Mouse (Mus musculus) macrophage (primary cell): ENCODE measurements around the gene Dido1. TPM values are rescaled to one million over a fixed set of nuclear protein-coding genes. Genes with fewer than 3 reads are reported as not detected.
A peak's percentile ranks its signal among the peaks of the same experiment; 100 is the strongest.

Source experiments
- H3K27ac ChIP-seq: fragments of 350-480 bp; formaldehyde crosslinking; 2 replicates; pipeline ENCODE4 v1.9.0; 2021
- H3K36me3 ChIP-seq: fragments of 350-480 bp; formaldehyde crosslinking; 2 replicates; pipeline ENCODE4 v1.9.0; 2021; ENCODE audit errors: inconsistent target
- H3K4me3 ChIP-seq: fragments of 350-480 bp; formaldehyde crosslinking; 2 replicates; pipeline ENCODE4 v1.9.0; 2021; ENCODE audit errors: inconsistent target
- H3K79me2 ChIP-seq: fragments of 350-480 bp; formaldehyde crosslinking; 2 replicates; pipeline ENCODE4 v1.9.0; 2021; ENCODE audit errors: inconsistent target
- WGBS: methylation state at CpG from one replicate; pipeline ENCODE4 v1.1.7; 2026; ENCODE audit warnings: inconsistent platforms; ENCODE audit not compliant: missing documents; 5-methylcytosine and 5-hydroxymethylcytosine counted together
- polyA plus RNA-seq: library from polyadenylated mRNA; stranded (reverse); fragments of 250-400 nt; gene quantifications from 3 replicates; pipeline ENCODE4 v1.2.4, GENCODE M21; 2018; ENCODE audit warnings: inconsistent platforms
- total RNA-seq, 78 experiments: library from RNA; depleted of rRNA; stranded (reverse); fragments of 250-400 nt; gene quantifications; 1 replicate in 9 of 78; 2 replicates in 24 of 78; 3 replicates in 43 of 78; 4 replicates in 2 of 78; pipeline ENCODE4 v1.2.4; 2018; ENCODE audit warnings: inconsistent platforms in 56 of 78

The Dido1 gene
- 100 to 1,000 TPM in 24 of 26 experiments, 10 to 100 TPM in 2; 82.9 to 221 (median 151) TPM for total RNA-seq (2018; cell fraction: chromatin; rRNA removed)
- total RNA-seq (2018; cell fraction: cytosol; rRNA removed), result 10 to 100 TPM in 25 of 26 experiments, 1 to 10 TPM in 1; 8.5 to 33.4 (median 24.3) TPM
- 100 to 1,000 TPM in 16 of 26 experiments, 10 to 100 TPM in 10; 70.1 to 182 (median 108) TPM for total RNA-seq (2018; cell fraction: nucleus; rRNA removed)
- 17.6 to 19.3 TPM (median 18.6 TPM) in 3 replicates for polyA plus RNA-seq

DNA sequence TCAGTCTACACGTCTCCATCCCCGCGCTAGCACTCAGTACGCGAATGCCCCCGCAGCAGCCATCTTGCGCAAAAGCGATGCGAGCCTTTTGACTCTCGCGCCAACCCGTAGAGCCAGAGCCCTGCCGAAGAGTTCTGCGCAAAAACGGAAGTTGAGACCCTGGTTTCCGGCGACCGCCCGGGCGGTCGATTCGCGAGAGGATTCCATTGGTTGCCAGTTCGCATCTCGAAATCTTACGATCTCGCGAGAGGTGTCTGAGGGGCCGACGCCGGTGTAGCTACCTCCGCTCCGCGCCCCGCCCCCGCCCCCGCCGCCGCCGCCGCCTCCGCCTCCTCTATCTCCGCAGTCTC is at the start of gene Dido1, which contains the start of gene Gid8:
Gene Dido1 (minus strand): TSS at position 77 of the 350 bp plus-strand sequence.
Gene Gid8 (plus strand): TSS at position 195 of the 350 bp plus-strand sequence.
- peak within 1 kb of the TSS; percentile 98 for H3K4me3 ChIP-seq
- WGBS, result under 1% methylated on average over 28 of the region's 43 CpGs
- H3K79me2 ChIP-seq, result peaks cover 79% of the 10 kb centered on the region
- H3K36me3 ChIP-seq, result peaks cover 13% of the 10 kb centered on the region
- H3K27ac ChIP-seq, result peak within 1 kb of the TSS; percentile 76

DNA sequence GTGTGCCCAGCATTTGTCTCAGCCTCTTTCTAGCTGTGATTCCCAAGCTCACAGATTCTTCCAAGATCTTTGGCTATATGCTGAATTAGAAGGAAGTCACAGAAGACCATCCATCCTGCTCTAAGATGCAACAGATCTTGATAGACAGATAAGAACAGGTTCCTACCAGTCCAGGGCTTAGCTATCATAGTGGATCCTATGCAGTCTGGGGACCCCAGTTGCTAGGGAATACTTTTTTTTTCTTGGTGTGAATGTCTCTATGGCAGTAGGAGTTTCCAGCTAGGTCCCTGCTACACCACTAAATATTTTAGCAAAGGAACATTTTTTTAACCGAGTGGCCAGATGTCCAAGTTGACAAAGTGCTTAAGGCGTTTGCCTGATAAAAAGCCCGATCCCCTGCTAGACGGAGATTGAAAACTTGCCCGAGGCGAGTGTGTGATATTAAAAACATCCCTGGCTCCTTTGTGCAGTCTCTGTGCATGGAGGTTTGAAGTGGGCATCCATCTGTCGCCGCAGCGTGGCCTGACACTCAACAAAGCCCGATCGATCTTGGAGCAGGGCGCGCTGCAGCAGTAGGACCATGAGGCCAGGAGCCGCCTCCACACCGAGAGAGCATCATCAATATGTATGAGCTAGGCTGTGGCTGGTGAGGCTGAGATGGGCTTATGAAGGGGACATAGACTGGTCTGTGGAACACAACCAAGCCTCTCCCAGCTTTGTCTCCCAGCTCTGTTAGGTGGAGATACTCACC is 48.9 kb upstream of the Dido1 start:
- Histone ChIP-seq H3K4me3 (no peak overlapping the region), H3K36me3 (no peaks in the 10 kb centered on the region), H3K27ac (no peak overlapping the region), H3K79me2 (no peaks in the 10 kb centered on the region)
- 65% methylated on average over 15 of the region's 15 CpGs for WGBS

DNA sequence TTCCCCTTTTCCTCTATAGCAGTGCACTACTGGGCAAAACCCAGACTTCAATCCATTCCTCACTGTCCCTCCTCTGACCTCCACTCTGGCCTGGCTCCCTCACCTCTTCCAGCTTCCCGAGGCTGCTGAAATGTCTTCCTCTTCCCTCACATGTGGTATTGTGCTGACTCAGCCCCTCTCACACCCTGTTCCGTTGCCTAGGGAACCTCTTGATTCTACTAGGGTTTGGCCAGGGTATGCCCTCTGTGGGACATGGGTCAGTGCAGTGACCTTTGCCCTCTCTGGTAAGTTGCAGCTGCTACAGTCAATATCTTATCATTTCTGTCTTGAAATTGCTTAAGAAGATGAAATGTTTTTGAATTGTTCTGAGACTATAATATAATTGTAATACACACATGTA is 47.0 kb upstream of the Dido1 start:
- H3K79me2 ChIP-seq, result no peaks in the 10 kb centered on the region
- WGBS, result 49% methylated on average over 2 of the region's 2 CpGs
- H3K4me3 ChIP-seq, result no peak overlapping the region
- H3K36me3 ChIP-seq, result no peaks in the 10 kb centered on the region
- H3K27ac ChIP-seq, result no peak overlapping the region

DNA sequence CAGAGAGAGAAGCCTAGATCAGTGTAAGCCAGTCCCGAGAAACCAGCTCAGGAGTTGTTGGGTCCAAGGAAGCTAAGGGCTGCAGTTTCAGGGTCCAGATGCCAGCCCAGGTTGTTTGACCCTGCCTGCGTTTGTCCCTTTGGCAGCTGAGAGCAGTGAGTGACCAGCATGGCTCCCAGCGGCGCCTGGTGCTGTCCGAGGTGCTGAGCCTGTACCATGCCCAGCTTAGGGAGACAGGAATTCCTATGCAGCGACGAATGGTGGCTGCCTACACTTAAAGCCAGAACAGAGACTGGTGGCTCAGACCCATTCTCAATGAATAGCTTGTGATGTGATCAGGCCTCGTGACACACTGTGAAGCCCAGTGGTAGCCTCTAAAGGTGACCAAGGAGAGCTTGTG is 46.1 kb upstream of the Dido1 start:
- WGBS, result 5% methylated on average over 8 of the region's 8 CpGs
- H3K36me3 ChIP-seq, result no peaks in the 10 kb centered on the region
- H3K79me2 ChIP-seq, result no peaks in the 10 kb centered on the region
- H3K4me3 ChIP-seq, result no peak overlapping the region
- H3K27ac ChIP-seq, result no peak overlapping the region

DNA sequence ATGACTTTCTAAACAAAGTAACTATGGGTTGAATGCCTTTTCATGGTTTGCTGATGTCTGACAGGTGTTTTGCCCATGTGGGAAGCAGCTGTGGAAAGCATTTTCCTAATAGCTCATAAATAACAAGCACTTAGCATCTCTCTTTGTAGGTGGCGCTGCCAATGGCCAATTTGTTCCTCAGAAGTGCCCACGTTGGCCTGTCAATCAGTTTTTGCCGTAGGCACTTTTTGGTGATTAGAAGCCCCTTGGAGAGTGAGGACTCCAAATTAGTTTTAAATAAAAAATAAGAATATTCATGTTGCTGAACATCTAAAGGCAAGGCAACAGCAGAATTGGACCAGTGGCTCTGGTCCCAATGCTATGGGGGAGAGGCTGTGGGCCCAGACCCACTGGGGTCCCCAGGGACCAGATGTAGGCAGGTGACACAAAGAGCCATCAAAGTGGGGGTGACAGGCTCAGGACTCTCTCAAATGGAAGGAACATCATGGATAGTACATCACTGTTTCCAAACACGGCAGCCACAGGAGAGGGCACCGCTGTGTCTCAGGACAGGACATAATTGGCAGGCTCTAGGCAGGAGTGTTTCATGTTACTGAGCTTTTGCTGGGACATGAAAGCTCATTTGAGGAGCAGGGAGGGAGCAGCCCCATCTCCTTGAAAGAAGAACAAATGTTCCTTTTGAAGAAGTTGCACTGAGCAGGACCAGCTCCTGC is 45.3 kb upstream of the Dido1 start:
- Histone ChIP-seq H3K36me3 (no peaks in the 10 kb centered on the region), H3K4me3 (no peak overlapping the region), H3K27ac (no peak overlapping the region), H3K79me2 (no peaks in the 10 kb centered on the region)
- WGBS, result 87% methylated on average over 5 of the region's 5 CpGs

DNA sequence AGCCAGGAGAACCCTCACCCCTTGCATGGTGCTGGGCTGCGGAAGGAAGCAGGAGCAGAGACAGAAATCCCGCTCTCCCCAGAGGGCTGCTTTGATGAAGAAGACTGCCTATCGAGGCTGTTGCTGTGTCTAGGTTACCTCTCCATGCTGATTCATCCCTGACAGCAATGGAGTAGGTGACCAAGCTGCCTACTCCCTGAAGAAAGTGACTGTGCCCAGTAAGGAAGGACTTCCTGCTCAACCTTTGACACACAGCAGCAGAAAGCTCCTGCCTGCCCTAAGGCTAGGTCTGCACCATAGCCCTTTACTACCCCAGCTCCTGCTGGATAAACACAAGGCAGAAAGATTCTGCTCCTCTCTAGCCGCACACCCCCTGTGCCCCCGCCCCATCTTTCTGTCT is 39.1 kb upstream of the Dido1 start:
- no peak overlapping the region for H3K4me3 ChIP-seq
- 67% methylated on average over 5 of the region's 5 CpGs for WGBS
- no peaks in the 10 kb centered on the region for H3K36me3 ChIP-seq
- H3K79me2 ChIP-seq, result no peaks in the 10 kb centered on the region
- no peak overlapping the region for H3K27ac ChIP-seq

DNA sequence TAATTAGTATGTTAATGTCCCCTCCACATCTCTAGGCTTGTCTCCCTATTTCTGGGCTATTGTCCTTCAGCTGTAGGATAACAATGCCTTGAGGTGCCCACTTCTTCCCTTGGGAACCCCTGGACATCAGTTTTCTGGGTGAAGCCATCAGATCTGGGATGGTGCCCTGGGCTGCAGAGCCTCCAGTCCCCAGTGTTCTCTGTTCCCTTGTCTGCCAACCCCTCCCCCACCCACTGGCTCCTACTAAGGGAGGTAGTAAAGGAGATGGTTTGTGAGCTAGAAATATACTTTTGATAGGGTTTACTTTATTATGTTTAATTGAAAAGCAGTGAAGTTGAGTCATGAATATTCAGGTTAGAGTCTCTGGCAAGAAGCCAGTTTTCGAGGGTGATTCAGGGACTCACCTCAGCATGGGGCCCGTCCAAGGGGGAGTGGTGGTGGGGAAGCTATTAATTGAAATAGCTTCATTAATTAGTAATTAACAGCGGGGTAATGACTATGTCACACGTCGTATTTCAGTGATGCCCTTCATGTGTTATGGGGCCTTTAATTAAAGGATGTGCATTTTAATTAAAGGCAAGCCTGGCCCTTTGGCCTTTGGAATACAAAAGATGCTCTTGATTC is 36.9 kb upstream of the Dido1 start:
- Histone ChIP-seq H3K4me3 (no peak overlapping the region), H3K36me3 (no peaks in the 10 kb centered on the region), H3K27ac (no peak overlapping the region), H3K79me2 (no peaks in the 10 kb centered on the region)
- WGBS, result 61% methylated on average over 5 of the region's 5 CpGs

DNA sequence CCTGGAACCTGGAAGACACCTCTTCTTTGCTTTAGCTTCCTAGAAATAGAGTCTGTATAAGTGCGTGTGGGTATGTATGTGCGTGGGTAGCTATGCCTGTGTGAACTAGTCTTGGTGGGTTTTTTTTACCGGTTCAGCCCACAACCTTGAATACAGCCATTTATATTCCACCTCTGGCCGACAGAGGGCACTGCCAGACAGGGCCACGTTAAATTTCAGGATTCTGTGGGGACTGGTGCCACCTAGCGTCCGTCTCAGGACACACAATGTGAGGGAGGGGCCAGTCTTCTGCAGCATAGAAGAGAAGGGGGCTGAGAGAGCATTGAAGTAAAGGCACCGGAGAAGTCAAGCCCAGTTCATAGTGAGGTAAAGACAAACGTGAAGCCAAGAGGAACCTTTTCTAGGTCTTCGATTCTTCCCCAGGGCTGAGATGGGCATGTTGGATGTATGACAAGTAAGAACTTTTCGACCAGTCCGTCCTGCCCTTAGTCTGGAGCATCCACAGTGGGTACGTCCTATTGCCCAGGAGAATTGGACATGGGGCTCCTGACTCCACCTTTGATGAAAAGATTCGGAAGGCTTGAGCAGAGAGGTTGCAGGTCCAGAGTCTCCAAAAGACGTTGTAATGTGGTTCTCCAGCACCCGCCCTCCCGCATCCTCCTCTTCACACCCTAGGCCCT is 35.6 kb upstream of the Dido1 start:
- Histone ChIP-seq H3K27ac (no peak overlapping the region), H3K4me3 (no peak overlapping the region), H3K79me2 (no peaks in the 10 kb centered on the region), H3K36me3 (no peaks in the 10 kb centered on the region)
- 31% methylated on average over 17 of the region's 17 CpGs for WGBS

DNA sequence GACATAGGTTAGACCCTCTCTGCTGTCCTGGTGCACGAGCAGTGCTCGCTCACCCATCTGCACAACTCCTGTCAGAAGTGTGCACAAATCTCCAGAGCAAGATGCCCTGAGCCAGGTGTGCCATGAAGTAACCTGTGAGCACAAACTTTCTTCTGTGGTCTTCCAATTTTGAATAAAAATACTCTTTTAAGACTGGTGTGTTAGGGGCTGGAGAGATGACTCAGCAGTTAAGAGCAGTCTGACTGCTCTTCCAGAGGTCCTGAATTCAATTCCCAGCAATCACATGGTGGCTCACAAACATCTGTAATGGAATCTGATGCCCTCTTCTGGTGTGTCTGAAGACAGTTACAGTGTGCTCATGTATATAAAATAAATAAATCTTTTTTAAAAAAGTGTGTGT is 33.5 kb upstream of the Dido1 start:
- Histone ChIP-seq H3K4me3 (no peak overlapping the region), H3K27ac (no peak overlapping the region), H3K36me3 (no peaks in the 10 kb centered on the region), H3K79me2 (no peaks in the 10 kb centered on the region)
- 88% methylated on average over 2 of the region's 2 CpGs for WGBS

DNA sequence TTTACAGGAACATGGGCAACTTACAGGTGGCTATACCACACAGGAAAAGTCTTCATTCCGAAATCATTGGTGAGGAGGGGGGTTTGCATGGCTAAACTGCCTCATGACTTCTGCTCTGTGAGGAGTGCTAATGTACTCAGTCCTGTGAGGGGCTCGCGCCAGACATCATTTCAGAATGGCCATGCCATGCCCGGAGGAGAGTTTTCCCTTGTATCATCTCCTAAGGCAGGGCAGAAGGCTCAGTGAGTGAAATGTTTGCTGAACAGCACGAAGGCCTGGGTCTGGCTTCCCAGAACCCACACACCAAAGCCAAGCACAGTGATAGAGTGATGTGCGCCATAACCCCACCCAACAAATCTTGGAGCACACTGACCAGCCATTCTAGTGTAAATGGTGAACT is 33.0 kb upstream of the Dido1 start:
- H3K79me2 ChIP-seq, result no peaks in the 10 kb centered on the region
- no peak overlapping the region for H3K4me3 ChIP-seq
- H3K36me3 ChIP-seq, result no peaks in the 10 kb centered on the region
- H3K27ac ChIP-seq, result no peak overlapping the region
- 91% methylated on average over 6 of the region's 6 CpGs for WGBS

DNA sequence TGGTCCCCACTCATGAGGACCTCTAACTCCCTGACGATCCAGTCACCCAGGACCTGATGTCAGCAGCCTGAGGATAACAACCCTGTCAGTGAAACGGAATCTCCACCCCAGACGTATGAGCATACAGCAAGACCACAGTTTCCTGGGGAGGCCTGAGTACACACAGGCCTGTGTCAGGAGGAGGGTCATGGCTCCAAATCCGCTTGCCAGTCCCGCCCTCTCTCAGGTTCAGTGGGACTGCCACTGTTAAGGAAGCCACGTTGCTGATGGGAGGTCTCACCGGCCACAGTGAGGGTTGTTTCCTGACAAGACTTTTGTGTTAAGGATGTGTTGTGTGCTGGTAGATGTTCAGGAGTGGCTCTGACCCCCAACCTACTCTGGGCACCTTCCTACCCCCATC is 31.6 kb upstream of the Dido1 start:
- H3K36me3 ChIP-seq, result no peaks in the 10 kb centered on the region
- no peaks in the 10 kb centered on the region for H3K79me2 ChIP-seq
- no peak overlapping the region for H3K4me3 ChIP-seq
- WGBS, result 73% methylated on average over 7 of the region's 7 CpGs
- H3K27ac ChIP-seq, result no peak overlapping the region

DNA sequence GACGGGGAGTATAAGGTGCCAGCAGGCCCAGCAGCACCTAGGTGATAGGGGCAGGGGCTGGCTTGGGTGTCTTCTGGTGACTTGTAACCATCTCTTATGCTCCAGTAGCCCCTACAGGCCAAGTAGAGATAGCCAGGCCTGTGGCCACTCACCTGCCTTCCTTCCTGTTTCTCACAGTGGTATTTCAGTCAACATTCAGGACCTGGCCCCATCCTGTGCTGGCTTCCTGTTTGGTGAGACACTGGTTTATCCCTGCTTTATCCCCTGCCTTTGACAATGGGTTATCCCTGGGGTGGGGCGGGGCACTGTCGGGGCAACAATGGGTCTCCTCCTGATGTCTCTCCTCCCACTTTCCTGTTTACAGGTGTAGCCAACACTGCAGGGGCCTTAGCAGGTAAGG is 30.6 kb upstream of the Dido1 start:
- no peaks in the 10 kb centered on the region for H3K79me2 ChIP-seq
- no peak overlapping the region for H3K4me3 ChIP-seq
- 83% methylated on average over 3 of the region's 3 CpGs for WGBS
- no peak overlapping the region for H3K27ac ChIP-seq
- no peaks in the 10 kb centered on the region for H3K36me3 ChIP-seq

DNA sequence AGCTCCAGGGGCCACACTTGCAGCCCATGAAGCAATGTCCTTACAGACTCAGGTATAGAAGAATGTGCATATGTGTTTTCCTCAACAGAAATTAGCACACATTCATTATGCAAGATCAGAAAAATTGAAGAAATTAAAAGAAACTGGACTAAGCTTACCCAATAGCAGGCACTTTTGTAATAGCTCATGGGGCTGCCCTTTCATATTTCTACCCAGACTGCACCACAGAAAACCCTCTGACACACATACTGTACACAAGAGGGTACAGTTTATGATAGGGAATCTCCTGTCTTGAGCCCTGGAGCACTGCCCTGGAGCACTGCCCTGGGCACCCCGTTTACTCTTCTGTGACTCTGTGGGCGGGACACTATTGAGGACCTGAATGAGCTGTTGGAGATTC is 28.2 kb upstream of the Dido1 start:
- WGBS, result 96% methylated on average over 2 of the region's 2 CpGs
- Histone ChIP-seq H3K36me3 (no peaks in the 10 kb centered on the region), H3K79me2 (no peaks in the 10 kb centered on the region), H3K27ac (no peak overlapping the region), H3K4me3 (no peak overlapping the region)

DNA sequence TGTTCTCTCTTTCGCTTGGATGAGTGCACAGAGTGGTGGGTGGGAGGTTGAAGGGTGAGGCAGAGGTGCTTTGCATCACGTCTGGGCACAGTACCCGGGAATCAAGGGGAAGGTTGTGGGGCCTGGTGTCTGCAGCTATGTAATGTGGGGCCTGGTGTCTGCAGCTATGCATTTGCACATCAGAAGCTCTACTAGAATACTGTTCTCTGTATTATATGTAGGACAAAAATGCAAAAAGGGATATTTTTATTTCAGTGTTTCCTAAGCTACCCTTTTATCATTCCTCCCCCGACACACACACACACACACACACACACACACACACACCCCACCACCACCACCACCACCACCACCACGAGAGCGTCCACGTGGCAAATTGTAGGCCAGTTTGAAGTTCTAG is 25.4 kb upstream of the Dido1 start:
- no peak overlapping the region for H3K4me3 ChIP-seq
- no peaks in the 10 kb centered on the region for H3K36me3 ChIP-seq
- WGBS, result 89% methylated on average over 5 of the region's 7 CpGs
- H3K27ac ChIP-seq, result no peak overlapping the region
- no peaks in the 10 kb centered on the region for H3K79me2 ChIP-seq
